ENCODE assay signal across 24 mouse cellular contexts in the genomic region with DNA sequence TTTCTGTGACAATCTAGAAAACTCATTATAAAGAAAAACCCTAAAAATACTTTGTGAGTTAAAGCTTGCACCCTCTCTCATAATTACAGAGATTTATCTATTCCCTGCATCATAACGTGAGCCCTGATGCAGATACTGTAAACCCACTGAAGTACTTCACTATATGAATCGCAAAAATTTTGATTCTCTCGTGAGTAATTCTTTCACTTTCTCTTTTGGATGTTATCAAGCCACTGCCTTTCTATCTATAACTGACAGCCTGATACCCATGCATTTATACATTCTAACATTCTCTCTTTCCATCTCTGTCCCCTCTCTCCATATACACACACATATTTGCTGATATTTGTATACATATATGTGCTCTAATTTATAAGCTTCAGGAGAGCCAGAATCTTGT.
DNase-seq lines count a peak whose midpoint lies in the region; ATAC-seq lines count a peak whose summit lies in the region.
"Had no signal": no experiment of that assay in that cellular context is flagged by ENCODE, and none has a peak within 500 bp of the region (broad histone marks: within the 10 kb centered on the region; RNA-seq: fewer than 3 reads in every experiment).

No protein-coding gene starts in this region.

- WGBS in midbrain, embryonic 11.5 days: 89% methylated on average over 3 of the region's 3 CpGs
- 83% methylated on average over 3 of the region's 3 CpGs for WGBS in midbrain, embryonic 16.5 days
- WGBS in hindbrain, embryonic 13.5 days: 87% methylated on average over 3 of the region's 3 CpGs

- ATAC-seq in midbrain, embryonic 11.5 days (ENCODE audit: low FRiP score): no peak
- ATAC-seq in midbrain, embryonic 16.5 days: no peak
- peak; percentile 71 for ATAC-seq in CD4-positive, CD25-positive, alpha-beta regulatory T cell, adult 4 months
- peak; percentile 66 for ATAC-seq in inflammation-experienced regulatory T-cells, adult 6 months
- ATAC-seq in hindbrain, embryonic 13.5 days (ENCODE audit: low FRiP score): no peak
- ATAC-seq: forebrain, embryonic 15.5 days; intestine, embryonic 16.5 days had no signal

- no peaks in the 10 kb centered on the region for H3K4me1 ChIP-seq in midbrain, embryonic 11.5 days (ENCODE audit: control insufficient read depth, insufficient read depth, low read length)
- no peaks in the 10 kb centered on the region for H3K4me1 ChIP-seq in midbrain, embryonic 16.5 days (ENCODE audit: control insufficient read depth, insufficient read depth, low read length)
- H3K4me1 ChIP-seq in hindbrain, embryonic 13.5 days (replicated peaks): no peaks in the 10 kb centered on the region
- H3K4me1 ChIP-seq: embryonic facial prominence, embryonic 12.5 days; embryonic facial prominence, embryonic 15.5 days; forebrain, embryonic 15.5 days; heart, embryonic 15.5 days; hindbrain, embryonic 15.5 days had no signal

- H3K27ac ChIP-seq in midbrain, embryonic 11.5 days (ENCODE audit: low read depth, low read length): no peak overlapping the region
- no peak overlapping the region for H3K27ac ChIP-seq in midbrain, embryonic 16.5 days (ENCODE audit: low read length)
- H3K27ac ChIP-seq in hindbrain, embryonic 13.5 days: no peak overlapping the region
- H3K27ac ChIP-seq: embryonic facial prominence, embryonic 12.5 days; embryonic facial prominence, embryonic 15.5 days; forebrain, embryonic 15.5 days; heart, embryonic 15.5 days; hindbrain, embryonic 15.5 days had no signal

- no peaks in the 10 kb centered on the region for H3K36me3 ChIP-seq in midbrain, embryonic 11.5 days (ENCODE audit: control insufficient read depth, insufficient read depth, low read length)
- H3K36me3 ChIP-seq in midbrain, embryonic 16.5 days (ENCODE audit: control insufficient read depth, insufficient read depth, low read length): no peaks in the 10 kb centered on the region
- no peaks in the 10 kb centered on the region for H3K36me3 ChIP-seq in hindbrain, embryonic 13.5 days
- H3K36me3 ChIP-seq: embryonic facial prominence, embryonic 12.5 days; embryonic facial prominence, embryonic 15.5 days; forebrain, embryonic 15.5 days; heart, embryonic 12.5 days; heart, embryonic 15.5 days; hindbrain, embryonic 15.5 days had no signal

- no peaks in the 10 kb centered on the region for H3K27me3 ChIP-seq in midbrain, embryonic 11.5 days (ENCODE audit: control insufficient read depth, insufficient read depth, low read length)
- H3K27me3 ChIP-seq in midbrain, embryonic 16.5 days (ENCODE audit: control insufficient read depth, insufficient read depth, low read depth, low read length): no peaks in the 10 kb centered on the region
- no peaks in the 10 kb centered on the region for H3K27me3 ChIP-seq in hindbrain, embryonic 13.5 days
- H3K27me3 ChIP-seq: embryonic facial prominence, embryonic 12.5 days; embryonic facial prominence, embryonic 15.5 days; forebrain, embryonic 15.5 days; heart, embryonic 12.5 days; heart, embryonic 15.5 days; hindbrain, embryonic 15.5 days had no signal

- no peak overlapping the region for H3K4me2 ChIP-seq in midbrain, embryonic 11.5 days
- no peak overlapping the region for H3K4me2 ChIP-seq in midbrain, embryonic 16.5 days (ENCODE audit: low read length)
- no peak overlapping the region for H3K4me2 ChIP-seq in hindbrain, embryonic 13.5 days
- H3K4me2 ChIP-seq: embryonic facial prominence, embryonic 12.5 days; embryonic facial prominence, embryonic 15.5 days; forebrain, embryonic 15.5 days; heart, embryonic 12.5 days; heart, embryonic 15.5 days; hindbrain, embryonic 15.5 days had no signal

- H3K9ac ChIP-seq in midbrain, embryonic 11.5 days (ENCODE audit: low read length): no peak overlapping the region
- H3K9ac ChIP-seq in midbrain, embryonic 16.5 days (ENCODE audit: low read depth, low read length): no peak overlapping the region
- H3K9ac ChIP-seq in hindbrain, embryonic 13.5 days: no peak overlapping the region
- H3K9ac ChIP-seq: embryonic facial prominence, embryonic 12.5 days; embryonic facial prominence, embryonic 15.5 days; forebrain, embryonic 15.5 days; heart, embryonic 12.5 days; heart, embryonic 15.5 days; hindbrain, embryonic 15.5 days had no signal

- no peak overlapping the region for H3K4me3 ChIP-seq in midbrain, embryonic 11.5 days (ENCODE audit: low read depth, low read length)
- no peak overlapping the region for H3K4me3 ChIP-seq in midbrain, embryonic 16.5 days (ENCODE audit: low read depth, low read length)
- no peak overlapping the region for H3K4me3 ChIP-seq in hindbrain, embryonic 13.5 days
- H3K4me3 ChIP-seq: embryonic facial prominence, embryonic 12.5 days; embryonic facial prominence, embryonic 15.5 days; forebrain, embryonic 15.5 days; heart, embryonic 12.5 days; heart, embryonic 15.5 days; hindbrain, embryonic 15.5 days had no signal

- H3K9me3 ChIP-seq in midbrain, embryonic 11.5 days (ENCODE audit: control insufficient read depth, low read length): no peaks in the 10 kb centered on the region
- H3K9me3 ChIP-seq in midbrain, embryonic 16.5 days (replicated peaks; ENCODE audit: control insufficient read depth, low read length, poor library complexity, severe bottlenecking): no peaks in the 10 kb centered on the region
- no peaks in the 10 kb centered on the region for H3K9me3 ChIP-seq in hindbrain, embryonic 13.5 days
- H3K9me3 ChIP-seq: embryonic facial prominence, embryonic 12.5 days; embryonic facial prominence, embryonic 15.5 days; forebrain, embryonic 15.5 days; heart, embryonic 12.5 days; heart, embryonic 15.5 days; hindbrain, embryonic 15.5 days had no signal

- DNase-seq in midbrain, embryonic 11.5 days (ENCODE audit: low spot score, missing footprints): peak; percentile 19
- DNase-seq in adrenal gland, postnatal 14 days: no peak
- no peak for DNase-seq in embryo, embryonic 10 days (ENCODE audit: low spot score)
- no peak for DNase-seq in cerebellum, adult 9-11 months
- DNase-seq: adrenal gland, adult 8-10 months; cerebellum, adult 11-12 months; cerebellum, adult 8-10 months; cerebellum, postnatal 14 days; gastrocnemius, postnatal 25 days; heart, adult 18-20 months; heart, postnatal 14 days; heart, postnatal 4 days; kidney, adult 18-20 months had no signal

Comparison
In these comparisons a context has a peak if more than half of its experiments do, and no peak if none do; other contexts are left out.
1. ATAC-seq: peak in CD4-positive, CD25-positive, alpha-beta regulatory T cell, adult 4 months (single experiment) and inflammation-experienced regulatory T-cells, adult 6 months (single experiment); none in midbrain, embryonic 11.5 days (single experiment), midbrain, embryonic 16.5 days (single experiment) and hindbrain, embryonic 13.5 days (single experiment).